Comparison of ENCODE assay signal across 19 mouse cellular contexts in the genomic region with DNA sequence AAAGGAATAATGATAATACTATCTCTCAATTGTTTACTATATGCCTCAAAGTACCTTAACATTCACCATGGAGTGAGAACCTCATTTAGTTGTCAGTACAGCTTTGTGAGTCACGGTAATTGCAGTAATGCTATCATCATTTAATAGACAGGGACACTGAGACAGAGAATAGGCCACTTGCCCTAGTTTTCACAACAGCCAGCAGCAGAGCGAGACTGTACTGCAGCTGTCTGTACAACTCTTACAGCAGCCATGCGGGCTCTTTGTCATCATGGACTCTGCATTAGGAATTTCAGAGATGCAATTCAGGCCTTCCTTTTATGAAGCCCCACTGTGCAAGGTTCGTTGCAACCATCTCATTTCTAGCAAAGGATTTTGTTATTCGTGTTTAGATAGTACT.
"Had no signal": no experiment of that assay in that cellular context is flagged by ENCODE, and none has a peak within 500 bp of the region (broad histone marks: within the 10 kb centered on the region; RNA-seq: fewer than 3 reads in every experiment).

No protein-coding gene starts in this region.

- H3K36me3 ChIP-seq: kidney, embryonic 15.5 days; limb, embryonic 12.5 days; limb, embryonic 15.5 days; lung, embryonic 15.5 days; midbrain, embryonic 10.5 days; midbrain, embryonic 13.5 days; neural tube, embryonic 13.5 days had no signal

- DNase-seq: kidney, postnatal 10 days; left cerebral cortex, postnatal 4 days; liver, postnatal 0 days; lung, postnatal 10 days; lung, postnatal 36 days; right cerebral cortex, adult 18-20 months; right cerebral cortex, postnatal 14 days; right cerebral cortex, postnatal 4 days; thymus, adult 2 months; thymus, postnatal 14 days had no signal

- H3K4me3 ChIP-seq: kidney, embryonic 15.5 days; limb, embryonic 12.5 days; limb, embryonic 15.5 days; lung, embryonic 15.5 days; megakaryocyte, embryonic 14.5 days; midbrain, embryonic 10.5 days; midbrain, embryonic 13.5 days; myocyte; neural tube, embryonic 13.5 days had no signal

- H3K27me3 ChIP-seq: kidney, embryonic 15.5 days; limb, embryonic 12.5 days; limb, embryonic 15.5 days; lung, embryonic 15.5 days; megakaryocyte, embryonic 14.5 days; midbrain, embryonic 13.5 days; neural tube, embryonic 13.5 days had no signal
